Mouse (Mus musculus): ENCODE data around the gene Fndc8. TPM values are rescaled to one million over a fixed set of nuclear protein-coding genes. Genes with fewer than 3 reads are reported as not detected.

Gene Fndc8
- polyA plus RNA-seq (2015; fragmentation: Nextera tagmentation; extraction: Ambion mirVana): 0.33 TPM in 1 of 2 replicates, not detected in the other

DNA sequence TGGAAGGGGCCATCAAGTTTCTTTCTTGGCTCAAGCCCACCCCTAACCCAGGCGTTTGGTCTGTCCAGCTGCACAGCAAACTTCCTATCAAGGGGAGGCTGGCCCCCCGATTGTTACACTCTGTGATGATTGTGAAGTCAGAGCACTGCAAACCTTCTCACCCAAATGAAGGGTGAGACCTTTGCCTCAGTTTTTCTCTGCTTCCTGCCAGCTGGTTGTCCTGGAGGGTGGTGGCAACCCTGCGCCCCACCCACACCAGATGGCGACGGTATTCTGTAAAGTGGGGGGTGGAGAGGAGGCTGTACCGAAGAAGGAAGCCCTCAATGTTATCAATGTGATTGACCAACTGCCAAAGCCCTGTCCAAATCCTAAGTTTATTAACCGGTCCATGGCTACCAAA lies at the start of gene Fndc8:
TSS of gene Fndc8 (plus strand) at position 189 of the 400 bp plus-strand sequence.

DNA sequence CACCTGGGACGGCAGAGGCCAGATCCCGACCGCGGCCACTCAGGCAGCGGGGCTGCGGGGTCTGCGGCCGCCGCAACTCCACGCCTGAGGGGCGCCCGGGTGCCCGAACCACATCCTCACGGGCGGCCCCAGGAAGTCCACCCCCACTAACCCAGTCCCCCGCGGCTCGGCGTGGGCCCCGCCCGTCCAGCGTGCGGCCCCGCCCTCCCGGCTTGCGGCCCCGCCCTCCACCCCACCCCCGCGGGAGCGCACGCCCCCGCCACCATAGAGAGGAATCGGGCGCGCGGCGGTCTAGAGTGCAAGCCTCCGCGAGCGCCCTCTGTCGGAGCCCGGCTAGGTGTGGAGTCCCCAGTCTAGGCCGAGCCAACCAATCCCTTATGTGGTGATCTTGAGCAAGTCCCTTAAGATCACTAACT lies 20.9 kb upstream of the Fndc8 start, which contains the start of gene Rffl:
TSS of gene Rffl (minus strand) at position 180 of the 416 bp plus-strand sequence.

DNA sequence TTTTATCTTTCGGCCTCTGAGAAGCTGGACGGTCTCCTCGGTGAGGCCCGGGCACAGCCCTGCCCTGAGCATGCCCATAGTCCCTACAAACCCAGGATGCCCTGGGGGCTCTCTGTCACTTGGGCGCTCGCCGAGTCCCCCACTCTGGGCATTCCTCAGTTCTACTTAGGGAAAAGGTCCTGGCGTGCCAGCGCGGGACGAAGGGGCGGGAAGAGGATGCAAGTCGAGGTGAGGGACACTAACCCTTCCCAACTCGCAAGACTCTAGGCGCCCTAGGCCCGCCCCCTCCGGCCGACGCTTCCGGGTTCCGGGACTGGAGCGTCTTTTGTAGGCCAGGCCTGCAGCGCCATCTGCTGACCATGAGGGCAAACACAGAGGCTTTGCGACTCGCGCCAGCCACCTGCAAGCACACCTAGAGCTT lies 1.6 kb upstream of the Fndc8 start, which contains the start of gene Rad51d:
TSS of gene Rad51d (minus strand) at position 273 of the 421 bp plus-strand sequence.

DNA sequence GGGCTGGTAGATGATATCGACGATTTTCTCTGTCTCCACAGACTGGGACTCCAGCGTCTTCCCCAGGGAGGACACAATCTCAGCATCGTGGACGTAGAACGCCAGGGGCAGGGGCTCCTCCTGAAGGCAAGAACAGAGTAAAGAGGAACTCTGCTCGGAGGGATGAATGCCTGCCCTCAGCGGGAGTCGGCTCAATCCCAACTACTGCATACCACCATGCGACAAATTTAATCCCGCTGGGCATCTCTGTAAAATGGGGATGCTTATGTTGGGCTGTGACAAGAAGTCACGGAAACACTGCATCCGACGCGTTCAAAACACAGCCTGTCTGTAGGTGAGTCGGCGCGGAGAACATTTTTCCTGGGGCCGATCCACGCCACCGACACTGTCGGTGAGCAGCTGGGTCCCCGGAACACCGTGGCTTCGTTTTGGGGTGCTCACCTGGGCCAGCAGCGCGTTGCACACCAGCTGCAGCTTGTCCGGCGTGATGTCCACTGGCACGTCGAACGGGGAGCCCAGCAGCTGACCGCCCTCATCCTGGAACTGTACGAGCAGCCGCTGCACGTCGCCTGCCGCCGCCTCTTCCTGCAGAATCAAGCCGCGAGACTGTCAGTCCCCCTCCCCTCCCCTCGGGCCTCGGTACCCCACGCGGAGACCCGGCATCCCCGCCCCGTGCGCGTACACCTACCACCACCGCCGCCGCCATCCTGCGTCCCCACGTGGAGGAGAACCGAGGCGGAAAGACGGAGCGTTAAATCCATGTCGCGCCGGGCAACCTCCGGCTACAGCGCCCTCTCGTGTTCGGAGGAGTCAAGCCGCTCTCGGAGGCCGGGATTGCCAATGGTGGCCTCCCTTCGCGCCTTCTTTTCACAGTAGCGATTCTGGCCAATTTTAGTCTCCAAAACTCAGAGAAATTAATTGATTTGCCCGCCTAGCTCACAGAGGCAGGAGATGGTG lies 16.0 kb downstream of the Fndc8 start, which contains the start of gene Nle1:
TSS of gene Nle1 (minus strand) at position 761 of the 957 bp plus-strand sequence.

DNA sequence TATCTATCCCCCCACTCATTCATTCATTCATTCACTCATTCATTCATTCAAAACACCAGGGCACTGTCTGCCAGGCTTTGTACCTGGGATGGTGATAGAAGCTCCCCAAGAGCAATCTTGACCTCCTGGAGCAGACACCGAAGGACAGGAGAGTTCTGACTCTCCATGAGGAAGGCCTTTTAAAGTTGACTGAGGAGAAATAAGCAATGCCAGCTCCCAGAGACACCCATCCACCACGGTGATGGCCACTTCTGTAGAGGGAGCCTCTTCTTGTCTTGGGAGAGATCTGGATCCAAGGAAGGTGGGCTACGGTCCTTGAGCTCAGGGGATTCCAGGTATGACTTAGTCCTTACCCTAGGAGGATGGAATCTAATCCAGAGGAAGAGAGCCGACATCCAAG lies 18.3 kb downstream of the Fndc8 start, which contains the start of gene Unc45b:
TSS of gene Unc45b (plus strand) at position 301 of the 400 bp plus-strand sequence.

Other genes with a start within 250 kb of the Fndc8 start
- gene Cct6b, start 127.8 kb upstream of the Fndc8 start, polyA plus RNA-seq (2015; fragmentation: Nextera tagmentation; extraction: Ambion mirVana): 0.69 and 1.2 TPM in 2 replicates
- 21.5 and 24.6 TPM in 2 replicates for gene Zfp830, start 127.8 kb upstream of the Fndc8 start, polyA plus RNA-seq (2015; fragmentation: Nextera tagmentation; extraction: Ambion mirVana)
- 10.3 and 10.6 TPM in 2 replicates for gene Lig3, start 111.0 kb upstream of the Fndc8 start, polyA plus RNA-seq (2015; fragmentation: Nextera tagmentation; extraction: Ambion mirVana)
- gene Rffl, start 20.9 kb upstream of the Fndc8 start, polyA plus RNA-seq (2015; fragmentation: Nextera tagmentation; extraction: Ambion mirVana): 5.7 and 7.4 TPM in 2 replicates
- gene Rad51d, start 1.5 kb upstream of the Fndc8 start, polyA plus RNA-seq (2015; fragmentation: Nextera tagmentation; extraction: Ambion mirVana): 9.8 and 12.0 TPM in 2 replicates
- 13.4 and 17.0 TPM in 2 replicates for gene Nle1, start 16.3 kb downstream of the Fndc8 start, polyA plus RNA-seq (2015; fragmentation: Nextera tagmentation; extraction: Ambion mirVana)
- 1.3 and 4.1 TPM in 2 replicates for gene Unc45b, start 18.4 kb downstream of the Fndc8 start, polyA plus RNA-seq (2015; fragmentation: Nextera tagmentation; extraction: Ambion mirVana)
- 7.1 and 10.4 TPM in 2 replicates for gene Slfn5, start 59.2 kb downstream of the Fndc8 start, polyA plus RNA-seq (2015; fragmentation: Nextera tagmentation; extraction: Ambion mirVana)
- gene Slfn9, start 99.7 kb downstream of the Fndc8 start, polyA plus RNA-seq (2015; fragmentation: Nextera tagmentation; extraction: Ambion mirVana): 5.1 and 7.2 TPM in 2 replicates
- 0.91 and 1.0 TPM in 2 replicates for gene Slfn8, start 128.7 kb downstream of the Fndc8 start, polyA plus RNA-seq (2015; fragmentation: Nextera tagmentation; extraction: Ambion mirVana)
- 15.7 and 20.2 TPM in 2 replicates for gene Slfn2, start 173.0 kb downstream of the Fndc8 start, polyA plus RNA-seq (2015; fragmentation: Nextera tagmentation; extraction: Ambion mirVana)
- gene Slfn1, start 224.7 kb downstream of the Fndc8 start, polyA plus RNA-seq (2015; fragmentation: Nextera tagmentation; extraction: Ambion mirVana): 0.93 and 1.1 TPM in 2 replicates

Measured in adrenal gland, postnatal 0 days (tissue).